Mouse (Mus musculus) c-Kit-positive CD71-positive TER-119-negative erythroid progenitor cells, embryonic 14.5 days (primary cell): Measurements from ENCODE around the gene Nek1.

Source experiments
- DNase-seq: peaks from one replicate; pipeline ENCODE4 v3.0.0-alpha.2; 2013; ENCODE audit warnings: low read depth

Nek1 gene

DNA sequence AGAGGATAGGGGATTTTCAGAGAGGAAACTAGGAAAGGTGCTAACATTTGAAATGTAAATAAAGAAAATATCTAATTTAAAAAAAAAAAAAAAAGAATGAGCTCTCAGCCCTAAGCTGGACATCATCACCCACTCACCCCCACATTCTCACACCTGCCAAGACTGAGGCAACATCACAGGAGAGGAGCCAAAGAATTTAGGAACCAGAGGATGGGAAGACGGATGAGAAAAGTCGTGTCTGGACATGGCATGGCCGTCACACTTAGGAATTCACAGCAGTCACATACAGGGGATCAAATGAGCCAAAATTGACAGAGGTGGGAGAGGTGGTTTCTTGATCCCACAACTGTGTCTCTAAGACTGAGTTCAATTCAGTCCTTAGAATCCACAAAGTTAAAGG, 165.5 kb downstream of the Nek1 start:
- DNase-seq: no peak

GRCm38 (mm10) chr8:61161461-61162185, 168.6 kb downstream of the Nek1 start:
- no peak for DNase-seq

GRCm38 (mm10) chr8:61162186-61162566, 169.2 kb downstream of the Nek1 start:
- DNase-seq: no peak

DNA sequence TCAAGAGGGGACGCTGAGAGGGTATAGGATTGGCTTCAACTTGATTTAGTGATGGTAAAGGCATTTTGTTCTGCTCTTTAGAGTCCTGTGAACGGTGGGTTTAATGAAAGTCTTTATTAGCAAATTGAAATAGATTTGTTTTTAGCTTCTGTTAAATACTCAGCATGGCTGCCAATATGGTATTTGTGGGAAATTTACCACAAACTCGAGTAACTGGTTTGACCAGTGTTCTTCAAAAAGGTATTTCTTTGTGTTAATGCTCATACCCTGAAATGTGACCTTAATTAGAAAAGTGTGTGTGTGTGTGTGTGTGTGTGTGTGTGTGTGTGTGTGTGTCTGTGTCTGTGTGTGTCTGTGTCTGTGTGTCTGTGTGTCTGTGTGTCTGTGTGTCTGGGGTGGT, 178.6 kb downstream of the Nek1 start:
- no peak for DNase-seq

DNA sequence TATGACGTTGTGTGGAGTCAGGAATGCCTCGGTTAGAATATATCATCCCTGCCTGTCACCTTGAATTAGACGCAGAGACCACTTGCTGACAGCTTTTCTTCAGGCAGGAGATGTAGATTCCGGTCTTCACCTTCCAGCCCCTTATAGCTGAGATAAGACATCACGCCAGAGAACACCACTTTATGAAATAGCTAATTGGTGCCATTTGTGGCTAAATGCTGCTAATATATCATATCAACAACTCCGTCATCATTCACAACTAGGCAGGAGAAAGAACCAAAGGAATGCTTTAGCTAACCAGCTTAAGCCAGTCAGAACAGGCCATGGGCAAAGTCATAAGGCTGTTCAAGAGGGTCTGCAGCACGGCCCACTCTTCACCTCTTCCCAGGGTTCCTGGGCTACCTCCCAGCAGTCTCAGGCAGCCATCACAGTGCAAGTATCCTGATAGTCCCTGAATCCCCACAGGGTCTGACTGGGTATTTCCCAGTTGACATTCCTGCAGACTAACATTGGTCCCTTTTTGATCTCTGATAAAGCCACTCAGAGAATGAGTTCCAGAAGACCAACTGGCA, 181.0 kb downstream of the Nek1 start:
- DNase-seq: no peak

GRCm38 (mm10) chr8:61175876-61176275, 182.9 kb downstream of the Nek1 start:
- no peak for DNase-seq

GRCm38 (mm10) chr8:61177680-61178593, 184.9 kb downstream of the Nek1 start:
- no peak for DNase-seq

- DNase-seq: no peak
These were observed 185.7 kb downstream of the Nek1 start for GRCm38 (mm10) chr8:61178594-61179140.
